Mouse (Mus musculus): Measurements from ENCODE around the gene Rbms3. TPM values are rescaled to one million over a fixed set of nuclear protein-coding genes. Genes with fewer than 3 reads are reported as not detected.

Gene Rbms3
- total and polyA plus RNA-seq, 2 experiments from 2014 or later: 43.3 to 59.9 TPM

DNA sequence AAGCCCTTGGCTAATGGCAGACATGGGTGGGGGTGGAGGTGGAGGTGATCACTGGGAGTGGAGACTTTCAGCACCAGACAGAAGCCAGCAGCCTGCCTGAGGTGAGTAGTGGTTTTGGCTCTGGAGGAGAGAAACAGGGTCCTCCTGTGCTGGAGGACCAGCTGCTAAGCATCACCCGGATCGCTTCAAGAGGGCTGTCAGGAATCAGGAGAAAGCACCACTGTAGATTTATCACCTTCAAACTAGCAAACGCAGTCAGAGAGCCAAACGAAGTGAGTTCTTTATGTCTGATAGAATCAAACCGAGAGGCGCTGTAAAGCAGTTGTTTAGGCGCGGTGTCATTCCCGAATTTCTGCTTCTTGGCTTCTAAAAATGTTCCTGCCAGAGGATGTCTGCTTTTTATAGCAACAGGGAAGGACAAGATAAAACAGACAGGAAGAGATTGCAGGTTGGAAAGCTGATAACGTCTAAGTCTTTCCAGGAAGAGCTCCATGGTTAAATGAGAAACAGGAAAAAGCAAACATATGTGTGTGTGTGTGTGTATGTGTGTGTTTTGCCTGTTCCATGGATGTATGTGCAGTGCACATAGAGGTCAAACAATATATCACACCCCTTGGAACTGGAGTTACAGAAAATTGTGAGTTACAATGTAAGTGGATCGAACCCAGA, 928.1 kb downstream of the Rbms3 start:
- Histone ChIP-seq H3K27ac (ENCODE audit: low read depth, low read length) (no peak overlapping the region), H3K9ac (replicated peaks; ENCODE audit: low read length, poor library complexity, severe bottlenecking) (no peak overlapping the region), H3K9me3 (ENCODE audit: low read length) (no peaks in the 10 kb centered on the region), H3K4me2 (ENCODE audit: low read depth, low read length, poor library complexity, severe bottlenecking) (no peak overlapping the region), H3K4me3 (ENCODE audit: low read depth, low read length) (no peak overlapping the region), H3K36me3 (ENCODE audit: insufficient read depth, low read length) (no peaks in the 10 kb centered on the region), H3K27me3 (ENCODE audit: insufficient read depth, low read length) (no peaks in the 10 kb centered on the region), H3K4me1 (ENCODE audit: insufficient read depth, low read length) (no peaks in the 10 kb centered on the region)
- DNase-seq (ENCODE audit: low spot score) (no peak), ATAC-seq (ENCODE audit: low FRiP score) (no peak)
- 83% methylated on average over 11 of the region's 11 CpGs for WGBS
- TF ChIP-seq CTCF (IDR thresholded peaks at IDR 0.05): no peak

DNA sequence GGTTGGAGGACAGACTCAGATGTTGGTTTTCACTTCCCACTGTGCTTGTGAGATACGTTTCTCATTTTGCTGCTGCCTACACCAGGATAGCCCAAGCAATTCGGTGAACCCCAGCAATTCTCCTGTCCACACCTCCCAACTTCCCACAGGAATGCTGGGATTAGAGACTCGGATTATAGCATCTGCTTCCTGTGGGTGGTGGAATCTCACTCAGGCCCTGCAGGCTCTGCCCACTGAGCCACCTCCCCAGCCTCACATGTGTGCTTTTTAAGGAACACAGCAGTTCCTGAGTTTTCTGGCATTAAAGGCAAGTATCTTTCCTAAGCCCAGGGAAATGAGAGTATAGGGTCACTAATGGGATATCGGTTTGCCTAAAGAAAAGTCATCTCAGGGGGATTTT, 941.1 kb downstream of the Rbms3 start:
- Histone ChIP-seq H3K9me3 (ENCODE audit: low read length) (no peaks in the 10 kb centered on the region), H3K27ac (ENCODE audit: low read depth, low read length) (no peak overlapping the region), H3K36me3 (ENCODE audit: insufficient read depth, low read length) (no peaks in the 10 kb centered on the region), H3K4me2 (ENCODE audit: low read depth, low read length, poor library complexity, severe bottlenecking) (no peak overlapping the region), H3K9ac (replicated peaks; ENCODE audit: low read length, poor library complexity, severe bottlenecking) (no peak overlapping the region), H3K4me1 (ENCODE audit: insufficient read depth, low read length) (no peaks in the 10 kb centered on the region), H3K4me3 (ENCODE audit: low read depth, low read length) (no peak overlapping the region), H3K27me3 (ENCODE audit: insufficient read depth, low read length) (no peaks in the 10 kb centered on the region)
- WGBS: 72% methylated on average over 4 of the region's 4 CpGs
- ATAC-seq (ENCODE audit: low FRiP score) (no peak), DNase-seq (ENCODE audit: low spot score) (no peak)
- no peak for TF ChIP-seq CTCF (IDR thresholded peaks at IDR 0.05)

DNA sequence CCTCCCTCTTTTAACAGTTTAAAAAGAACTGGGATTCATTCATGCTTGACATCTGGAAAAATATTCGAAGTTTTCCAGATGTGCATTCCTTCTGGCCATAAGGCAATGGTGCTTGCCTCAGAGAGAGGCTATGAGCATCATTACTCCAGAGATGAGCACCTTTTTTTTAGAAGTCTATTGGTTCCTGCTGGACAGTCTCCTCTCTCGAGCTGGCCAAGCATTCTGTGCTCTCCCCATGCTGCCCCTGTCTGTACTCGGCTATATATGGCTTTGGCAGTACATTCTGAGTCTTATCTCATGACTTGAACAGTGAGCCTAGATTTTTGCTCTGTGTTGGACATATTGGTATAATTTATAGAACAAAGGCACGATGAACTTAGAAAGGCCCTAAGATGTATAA, 952.6 kb downstream of the Rbms3 start:
- Histone ChIP-seq H3K36me3 (ENCODE audit: insufficient read depth, low read length) (no peaks in the 10 kb centered on the region), H3K27me3 (ENCODE audit: insufficient read depth, low read length) (no peaks in the 10 kb centered on the region), H3K4me1 (ENCODE audit: insufficient read depth, low read length) (no peaks in the 10 kb centered on the region), H3K4me2 (ENCODE audit: low read depth, low read length, poor library complexity, severe bottlenecking) (no peak overlapping the region), H3K4me3 (ENCODE audit: low read depth, low read length) (no peak overlapping the region), H3K9ac (replicated peaks; ENCODE audit: low read length, poor library complexity, severe bottlenecking) (no peak overlapping the region), H3K27ac (ENCODE audit: low read depth, low read length) (no peak overlapping the region), H3K9me3 (ENCODE audit: low read length) (no peaks in the 10 kb centered on the region)
- 75% methylated on average over 4 of the region's 4 CpGs for WGBS
- ATAC-seq (ENCODE audit: low FRiP score): no peak
- no peak for TF ChIP-seq CTCF (IDR thresholded peaks at IDR 0.05)
- no peak for DNase-seq (ENCODE audit: low spot score)

DNA sequence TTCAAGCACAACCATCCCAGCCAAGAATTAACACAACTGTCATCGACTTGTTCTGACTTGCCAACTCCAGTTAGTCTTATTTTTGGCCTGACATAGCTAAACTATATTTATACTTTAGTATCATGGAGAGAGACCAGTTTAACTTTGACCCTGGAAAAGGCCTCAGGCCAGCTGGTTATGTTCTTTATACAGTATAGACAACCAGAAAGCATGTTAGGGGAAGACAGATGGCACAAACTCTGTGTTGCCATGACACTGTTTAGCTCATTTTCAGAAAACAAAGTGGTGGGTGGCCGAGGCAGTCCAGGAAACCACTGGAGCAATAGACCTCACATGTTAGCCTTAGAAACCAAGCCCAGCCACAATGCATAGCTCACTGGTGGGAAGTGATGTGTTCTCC, 953.3 kb downstream of the Rbms3 start:
- H3K9me3 ChIP-seq (ENCODE audit: low read length): no peaks in the 10 kb centered on the region
- 72% methylated on average over 2 of the region's 2 CpGs for WGBS
- no peak overlapping the region for H3K4me3 ChIP-seq (ENCODE audit: low read depth, low read length)
- no peaks in the 10 kb centered on the region for H3K27me3 ChIP-seq (ENCODE audit: insufficient read depth, low read length)
- DNase-seq (ENCODE audit: low spot score) (peak; percentile 15), ATAC-seq (ENCODE audit: low FRiP score) (no peak)
- no peaks in the 10 kb centered on the region for H3K4me1 ChIP-seq (ENCODE audit: insufficient read depth, low read length)
- H3K9ac ChIP-seq (replicated peaks; ENCODE audit: low read length, poor library complexity, severe bottlenecking): no peak overlapping the region
- H3K4me2 ChIP-seq (ENCODE audit: low read depth, low read length, poor library complexity, severe bottlenecking): no peak overlapping the region
- no peaks in the 10 kb centered on the region for H3K36me3 ChIP-seq (ENCODE audit: insufficient read depth, low read length)
- TF ChIP-seq CTCF (IDR thresholded peaks at IDR 0.05): no peak
- no peak overlapping the region for H3K27ac ChIP-seq (ENCODE audit: low read depth, low read length)

DNA sequence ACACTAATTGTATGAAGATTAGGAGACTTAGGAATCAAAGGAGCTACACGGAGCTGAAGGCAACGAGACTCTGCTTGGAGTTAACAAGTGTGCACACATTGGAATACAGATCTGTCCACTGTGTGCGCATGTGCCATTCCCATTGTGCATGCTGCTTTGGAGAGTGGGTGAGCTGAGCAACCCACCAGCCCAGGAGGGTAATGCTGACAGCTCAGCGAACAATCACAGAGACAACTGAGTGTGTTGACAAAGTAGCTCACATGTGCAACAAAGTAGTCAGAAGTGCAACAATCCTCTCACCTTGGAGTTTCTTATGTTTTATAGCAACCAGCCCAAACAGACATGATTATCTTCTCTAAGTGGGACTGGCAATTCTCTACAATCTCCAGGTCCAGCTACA, 955.5 kb downstream of the Rbms3 start:
- no peak for TF ChIP-seq CTCF (IDR thresholded peaks at IDR 0.05)
- H3K36me3 ChIP-seq (ENCODE audit: insufficient read depth, low read length): no peaks in the 10 kb centered on the region
- no peaks in the 10 kb centered on the region for H3K27me3 ChIP-seq (ENCODE audit: insufficient read depth, low read length)
- H3K4me1 ChIP-seq (ENCODE audit: insufficient read depth, low read length): no peaks in the 10 kb centered on the region
- DNase-seq (ENCODE audit: low spot score) (no peak), ATAC-seq (ENCODE audit: low FRiP score) (no peak)
- no peak overlapping the region for H3K9ac ChIP-seq (replicated peaks; ENCODE audit: low read length, poor library complexity, severe bottlenecking)
- no peaks in the 10 kb centered on the region for H3K9me3 ChIP-seq (ENCODE audit: low read length)
- no peak overlapping the region for H3K4me2 ChIP-seq (ENCODE audit: low read depth, low read length, poor library complexity, severe bottlenecking)
- H3K27ac ChIP-seq (ENCODE audit: low read depth, low read length): no peak overlapping the region
- no peak overlapping the region for H3K4me3 ChIP-seq (ENCODE audit: low read depth, low read length)
- 64% methylated on average over 4 of the region's 4 CpGs for WGBS

DNA sequence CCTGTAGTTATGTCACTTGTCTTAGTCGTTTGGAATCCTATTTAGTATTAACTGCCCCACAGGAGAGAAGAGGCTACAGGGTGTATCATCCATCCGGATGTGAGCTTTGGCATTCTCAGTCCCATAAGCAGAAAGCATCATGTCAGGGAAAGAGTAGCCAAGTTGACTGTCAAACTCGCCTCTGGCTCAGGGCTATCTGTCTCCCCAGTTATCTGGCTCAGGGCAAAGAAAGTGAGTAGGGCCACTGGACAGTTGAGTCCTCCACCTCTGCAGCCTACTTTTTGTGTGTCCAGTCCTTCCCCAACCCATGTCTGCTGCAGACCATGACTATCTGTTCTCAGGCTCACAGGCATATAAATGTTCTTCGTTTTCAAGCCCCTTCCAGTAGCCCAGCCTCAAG, 968.7 kb downstream of the Rbms3 start:
- Histone ChIP-seq H3K27me3 (ENCODE audit: insufficient read depth, low read length) (no peaks in the 10 kb centered on the region), H3K4me2 (ENCODE audit: low read depth, low read length, poor library complexity, severe bottlenecking) (no peak overlapping the region), H3K4me3 (ENCODE audit: low read depth, low read length) (no peak overlapping the region), H3K36me3 (ENCODE audit: insufficient read depth, low read length) (no peaks in the 10 kb centered on the region), H3K4me1 (ENCODE audit: insufficient read depth, low read length) (no peaks in the 10 kb centered on the region), H3K9me3 (ENCODE audit: low read length) (no peaks in the 10 kb centered on the region), H3K9ac (replicated peaks; ENCODE audit: low read length, poor library complexity, severe bottlenecking) (no peak overlapping the region), H3K27ac (ENCODE audit: low read depth, low read length) (no peak overlapping the region)
- WGBS: 88% methylated on average over 4 of the region's 4 CpGs
- ATAC-seq (ENCODE audit: low FRiP score) (no peak), DNase-seq (ENCODE audit: low spot score) (no peak)
- TF ChIP-seq CTCF (IDR thresholded peaks at IDR 0.05): no peak

Measured in midbrain, postnatal 0 days (tissue).